Mouse (Mus musculus): ENCODE data around the gene Ak4. TPM values are rescaled to one million over a fixed set of nuclear protein-coding genes. Genes with fewer than 3 reads are reported as not detected.
A peak's percentile ranks its signal among the peaks of the same experiment; 100 is the strongest.

Ak4 gene
- polyA plus RNA-seq, 1 experiment = 0.32 TPM

- Histone ChIP-seq H3K27ac (ENCODE audit: insufficient read depth, low read length) (no peak overlapping the region), H3K27me3 (ENCODE audit: control insufficient read depth, insufficient read depth, low read length) (no peaks in the 10 kb centered on the region), H3K4me1 (ENCODE audit: control insufficient read depth, insufficient read depth, insufficient read length) (no peaks in the 10 kb centered on the region), H3K36me3 (ENCODE audit: control insufficient read depth, insufficient read depth, low read length) (no peaks in the 10 kb centered on the region), H3K4me3 (ENCODE audit: extremely low read depth, insufficient read depth, insufficient read length) (no peak overlapping the region)
- no peak for DNase-seq (ENCODE audit: low read depth in 1 of 2, low spot score in 2 of 2)
- no peak for TF ChIP-seq CTCF (IDR thresholded peaks at IDR 0.05; ENCODE audit: extremely low read depth, insufficient read depth, insufficient read length, insufficient replicate concordance)
- no peak for TF ChIP-seq POLR2A (IDR thresholded peaks at IDR 0.05; ENCODE audit: low read depth, low read length)
- 87% methylated on average over 4 of the region's 4 CpGs for WGBS
Measured at GRCm38 (mm10) chr4:101400025-101400594, 19.0 kb upstream of the Ak4 start.

DNA sequence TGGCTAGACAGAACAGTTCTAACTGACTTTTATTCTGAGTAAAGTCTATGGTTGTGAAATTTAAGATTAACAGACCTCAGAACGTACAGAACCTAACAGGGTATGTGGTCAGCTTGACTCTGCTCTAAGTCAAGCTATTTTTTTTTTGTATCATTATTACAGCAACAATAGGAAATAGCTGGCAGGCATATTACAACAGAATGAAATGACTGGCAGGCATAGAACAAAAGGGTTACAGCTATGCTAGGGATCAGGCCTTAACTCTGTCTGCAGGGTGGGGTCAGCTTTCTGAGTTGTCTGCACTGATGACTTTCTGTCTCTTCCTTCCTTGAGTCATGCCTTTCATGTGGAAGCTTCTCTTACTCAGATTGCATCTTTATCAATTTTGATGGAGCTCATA lies 17.1 kb upstream of the Ak4 start:
- Histone ChIP-seq H3K36me3 (ENCODE audit: control insufficient read depth, insufficient read depth, low read length) (no peaks in the 10 kb centered on the region), H3K27ac (ENCODE audit: insufficient read depth, low read length) (no peak overlapping the region), H3K4me1 (ENCODE audit: control insufficient read depth, insufficient read depth, insufficient read length) (no peaks in the 10 kb centered on the region), H3K4me3 (ENCODE audit: extremely low read depth, insufficient read depth, insufficient read length) (no peak overlapping the region), H3K27me3 (ENCODE audit: control insufficient read depth, insufficient read depth, low read length) (no peaks in the 10 kb centered on the region)
- TF ChIP-seq POLR2A (IDR thresholded peaks at IDR 0.05; ENCODE audit: low read depth, low read length) (no peak), CTCF (IDR thresholded peaks at IDR 0.05; ENCODE audit: extremely low read depth, insufficient read depth, insufficient read length, insufficient replicate concordance) (no peak)
- DNase-seq (ENCODE audit: low read depth in 1 of 2, low spot score in 2 of 2) = no peak
- 72% methylated on average over 1 of the region's 1 CpGs for WGBS

DNA sequence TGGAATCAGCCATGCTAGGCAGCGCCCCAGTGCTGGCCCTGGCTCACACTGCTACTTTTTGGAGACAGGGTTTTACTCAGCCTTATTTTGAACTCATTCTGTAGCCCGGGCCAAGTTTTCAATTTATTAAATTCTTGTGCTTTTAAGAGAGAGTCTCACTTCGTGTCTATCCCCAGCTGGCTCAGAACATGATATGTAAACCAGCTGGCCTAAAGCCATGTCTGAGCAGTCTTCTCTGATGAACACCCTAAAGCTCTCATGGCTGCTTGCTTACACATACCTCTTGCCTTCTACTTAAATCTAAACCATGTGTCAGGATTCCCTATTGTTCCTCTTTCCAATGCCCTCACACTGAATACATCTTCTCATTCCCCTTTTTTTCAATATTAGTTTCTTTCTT lies 14.2 kb upstream of the Ak4 start:
- Histone ChIP-seq H3K4me3 (ENCODE audit: extremely low read depth, insufficient read depth, insufficient read length) (no peak overlapping the region), H3K27ac (ENCODE audit: insufficient read depth, low read length) (no peak overlapping the region), H3K4me1 (ENCODE audit: control insufficient read depth, insufficient read depth, insufficient read length) (no peaks in the 10 kb centered on the region), H3K36me3 (ENCODE audit: control insufficient read depth, insufficient read depth, low read length) (no peaks in the 10 kb centered on the region), H3K27me3 (ENCODE audit: control insufficient read depth, insufficient read depth, low read length) (no peaks in the 10 kb centered on the region)
- 78% methylated on average over 3 of the region's 3 CpGs for WGBS
- TF ChIP-seq CTCF (IDR thresholded peaks at IDR 0.05; ENCODE audit: extremely low read depth, insufficient read depth, insufficient read length, insufficient replicate concordance) (no peak), POLR2A (IDR thresholded peaks at IDR 0.05; ENCODE audit: low read depth, low read length) (no peak)
- no peak for DNase-seq (ENCODE audit: low read depth in 1 of 2, low spot score in 2 of 2)

DNA sequence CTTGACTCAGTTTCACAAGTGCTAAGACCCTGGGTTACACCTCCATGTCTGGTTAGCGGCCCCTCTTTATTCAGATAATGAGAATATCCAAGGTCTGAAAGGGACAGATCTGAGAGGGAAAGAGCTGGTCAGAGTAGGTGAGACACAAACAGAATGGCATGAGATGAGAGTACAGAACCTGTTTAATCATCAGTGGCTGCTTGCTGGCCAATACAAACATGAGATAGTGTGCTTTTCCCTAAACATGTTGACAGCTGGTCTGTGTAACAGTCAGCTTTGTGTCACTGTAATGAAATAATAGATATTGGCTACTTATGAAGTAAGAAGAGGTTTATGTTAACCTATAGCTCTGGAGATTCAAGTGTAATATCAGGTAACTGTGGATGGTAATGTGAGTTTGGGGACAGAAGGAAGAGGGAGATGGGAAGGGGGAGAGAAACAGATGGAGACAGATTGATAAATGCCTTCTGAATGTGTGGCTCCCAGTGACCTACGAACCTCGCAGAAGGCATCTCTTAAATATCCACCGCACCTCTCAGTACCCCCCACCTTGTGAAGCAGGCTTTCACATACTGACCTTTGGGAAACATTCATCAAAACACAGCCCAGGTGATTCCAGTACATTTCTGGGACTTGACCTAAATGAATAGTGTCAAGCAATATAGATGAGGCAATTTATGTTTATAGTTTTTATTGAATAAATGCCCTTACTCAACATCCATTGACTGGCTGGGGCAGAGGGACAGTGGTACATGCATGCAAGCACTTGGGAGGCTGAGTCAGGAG lies 12.5 kb upstream of the Ak4 start:
- no peak overlapping the region for H3K4me3 ChIP-seq (ENCODE audit: extremely low read depth, insufficient read depth, insufficient read length)
- DNase-seq (ENCODE audit: low read depth in 1 of 2, low spot score in 2 of 2) = no peak
- no peak for TF ChIP-seq CTCF (IDR thresholded peaks at IDR 0.05; ENCODE audit: extremely low read depth, insufficient read depth, insufficient read length, insufficient replicate concordance)
- TF ChIP-seq POLR2A (IDR thresholded peaks at IDR 0.05; ENCODE audit: low read depth, low read length) = no peak
- no peaks in the 10 kb centered on the region for H3K27me3 ChIP-seq (ENCODE audit: control insufficient read depth, insufficient read depth, low read length)
- no peaks in the 10 kb centered on the region for H3K4me1 ChIP-seq (ENCODE audit: control insufficient read depth, insufficient read depth, insufficient read length)
- WGBS = 90% methylated on average over 4 of the region's 4 CpGs
- H3K27ac ChIP-seq (ENCODE audit: insufficient read depth, low read length) = no peak overlapping the region
- H3K36me3 ChIP-seq (ENCODE audit: control insufficient read depth, insufficient read depth, low read length) = no peaks in the 10 kb centered on the region

- H3K27me3 ChIP-seq (ENCODE audit: control insufficient read depth, insufficient read depth, low read length) = peaks cover 13% of the 10 kb centered on the region
- H3K4me1 ChIP-seq (ENCODE audit: control insufficient read depth, insufficient read depth, insufficient read length) = peaks cover 9% of the 10 kb centered on the region
- no peak overlapping the region for H3K4me3 ChIP-seq (ENCODE audit: extremely low read depth, insufficient read depth, insufficient read length)
- 82% methylated on average over 11 of the region's 11 CpGs for WGBS
- no peak overlapping the region for H3K27ac ChIP-seq (ENCODE audit: insufficient read depth, low read length)
- TF ChIP-seq POLR2A (IDR thresholded peaks at IDR 0.05; ENCODE audit: low read depth, low read length) (no peak), CTCF (IDR thresholded peaks at IDR 0.05; ENCODE audit: extremely low read depth, insufficient read depth, insufficient read length, insufficient replicate concordance) (no peak)
- DNase-seq (ENCODE audit: low read depth in 1 of 2, low spot score in 2 of 2) = no peak
- no peaks in the 10 kb centered on the region for H3K36me3 ChIP-seq (ENCODE audit: control insufficient read depth, insufficient read depth, low read length)
Measured at GRCm38 (mm10) chr4:101416966-101417365, 2.1 kb upstream of the Ak4 start.

- WGBS = 5% methylated on average over 81 of the region's 90 CpGs
- H3K27ac ChIP-seq (ENCODE audit: insufficient read depth, low read length) = no peak overlapping the region
- H3K36me3 ChIP-seq (ENCODE audit: control insufficient read depth, insufficient read depth, low read length) = no peaks in the 10 kb centered on the region
- peak overlapping the region; percentile 50 for H3K4me3 ChIP-seq (ENCODE audit: extremely low read depth, insufficient read depth, insufficient read length)
- peaks cover 9% of the 10 kb centered on the region for H3K4me1 ChIP-seq (ENCODE audit: control insufficient read depth, insufficient read depth, insufficient read length)
- peak in 1 of 2 experiments; percentile 3 for DNase-seq (ENCODE audit: low read depth in 1 of 2, low spot score in 2 of 2)
- no peak for TF ChIP-seq POLR2A (IDR thresholded peaks at IDR 0.05; ENCODE audit: low read depth, low read length)
- no peak for TF ChIP-seq CTCF (IDR thresholded peaks at IDR 0.05; ENCODE audit: extremely low read depth, insufficient read depth, insufficient read length, insufficient replicate concordance)
- H3K27me3 ChIP-seq (ENCODE audit: control insufficient read depth, insufficient read depth, low read length) = peaks cover 13% of the 10 kb centered on the region
Measured at GRCm38 (mm10) chr4:101419911-101420880, 1.1 kb downstream of the Ak4 start.

Data from spleen, adult 2 months (tissue).